Mouse (Mus musculus): Measurements from ENCODE around the gene 6030458C11Rik. TPM values are rescaled to one million over a fixed set of nuclear protein-coding genes. Genes with fewer than 3 reads are reported as not detected.
A peak's percentile ranks its signal among the peaks of the same experiment; 100 is the strongest.

6030458C11Rik gene
- polyA plus RNA-seq (2014; fragmentation: Nextera tagmentation; extraction: Ambion mirVana) = 32.4 and 39.4 TPM in 2 replicates

DNA sequence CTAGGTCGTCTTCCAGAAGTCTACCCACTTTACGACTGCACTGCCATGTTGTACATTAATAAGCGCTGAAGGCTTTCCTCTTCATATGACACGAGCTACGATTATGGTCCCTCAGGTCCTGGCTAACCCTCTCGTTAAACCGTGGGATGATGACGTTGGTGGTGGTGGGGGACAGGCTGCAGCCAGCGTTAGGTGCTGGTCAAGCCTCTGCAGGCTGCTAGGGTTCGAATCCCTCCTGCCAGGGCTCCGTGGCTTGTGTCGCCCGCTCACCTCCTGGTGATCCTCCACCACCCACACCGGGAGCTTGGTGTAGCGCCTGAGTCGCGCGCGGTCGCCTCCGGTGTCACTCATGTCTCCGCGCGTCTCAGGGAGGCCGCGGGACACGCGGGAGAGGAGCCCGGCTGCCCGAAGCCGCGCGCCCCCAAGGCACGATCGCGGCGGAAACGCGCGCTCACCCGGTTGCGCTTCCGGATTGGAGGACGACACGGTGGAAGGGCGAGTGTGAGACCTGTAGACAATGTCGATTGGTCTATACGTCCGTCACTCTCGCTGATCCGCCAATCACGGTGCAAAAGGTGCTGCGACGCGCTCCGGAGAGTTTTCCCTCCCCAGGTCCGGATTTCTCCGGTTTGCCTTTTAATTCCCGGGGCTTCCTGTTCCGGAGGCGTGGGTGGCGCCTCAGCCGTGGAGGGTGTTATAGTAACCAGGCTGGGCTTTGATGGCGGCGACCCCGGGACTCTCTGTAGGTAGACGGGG lies at the start of gene 6030458C11Rik, which contains the start of gene Drosha:
Gene 6030458C11Rik (minus strand): TSS at position 453 of the 756 bp plus-strand sequence.
Gene Drosha (plus strand): TSS at position 619 of the 756 bp plus-strand sequence.
- under 1% methylated on average over 67 of the region's 67 CpGs for WGBS
- H3K4me2 ChIP-seq (ENCODE audit: low read depth, severe bottlenecking) = peak within 1 kb of the TSS; percentile 65
- H3K4me1 ChIP-seq (ENCODE audit: control insufficient read depth, insufficient read depth, low read length) = peaks cover 11% of the 10 kb centered on the region
- H3K4me3 ChIP-seq (ENCODE audit: low read depth, low read length) = peak within 1 kb of the TSS; percentile 78
- no peaks in the 10 kb centered on the region for H3K9me3 ChIP-seq (ENCODE audit: control insufficient read depth, low read length)
- H3K36me3 ChIP-seq (ENCODE audit: control insufficient read depth, insufficient read depth, low read length) = peaks cover 14% of the 10 kb centered on the region
- no peaks in the 10 kb centered on the region for H3K27me3 ChIP-seq (ENCODE audit: control insufficient read depth, insufficient read depth, low read length)
- peak within 1 kb of the TSS; percentile 64 for H3K27ac ChIP-seq (replicated peaks; ENCODE audit: low read depth, low read length)
- DNase-seq (ENCODE audit: low spot score) = peak; percentile 99
- peak; percentile 100 for ATAC-seq (ENCODE audit: insufficient number of reproducible peaks, low FRiP score, low TSS enrichment, low read depth)
- peak within 1 kb of the TSS; percentile 83 for H3K9ac ChIP-seq (ENCODE audit: low read length)

DNA sequence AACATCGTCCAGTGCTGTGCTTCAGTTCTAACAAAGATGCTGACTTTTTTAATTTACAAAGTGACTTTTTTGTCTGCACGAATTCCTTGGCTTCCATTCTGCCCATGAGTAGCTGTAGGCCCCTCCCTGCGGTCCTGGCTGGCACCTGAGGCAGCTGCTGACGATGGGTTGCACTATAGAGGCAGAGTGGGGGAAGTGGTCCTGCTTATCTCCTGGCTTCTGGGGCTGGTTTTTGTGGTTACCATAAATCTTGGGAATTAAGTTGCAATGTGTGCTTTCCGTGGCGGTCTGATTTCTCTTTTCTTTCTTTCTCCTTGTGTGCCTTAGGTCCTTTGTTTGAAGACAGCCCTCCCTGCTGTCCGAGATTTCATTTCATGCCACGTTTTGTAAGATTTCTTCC lies 42.8 kb upstream of the 6030458C11Rik start:
- H3K4me1 ChIP-seq (ENCODE audit: control insufficient read depth, insufficient read depth, low read length) = no peaks in the 10 kb centered on the region
- 65% methylated on average over 8 of the region's 8 CpGs for WGBS
- peaks cover 18% of the 10 kb centered on the region; the same call in 1 of the 2 replicates for H3K36me3 ChIP-seq (ENCODE audit: control insufficient read depth, insufficient read depth, low read length)
- no peak overlapping the region for H3K4me2 ChIP-seq (ENCODE audit: low read depth, severe bottlenecking)
- H3K9me3 ChIP-seq (ENCODE audit: control insufficient read depth, low read length) = no peaks in the 10 kb centered on the region
- DNase-seq (ENCODE audit: low spot score) = no peak
- no peak overlapping the region for H3K4me3 ChIP-seq (ENCODE audit: low read depth, low read length)
- H3K9ac ChIP-seq (ENCODE audit: low read length) = no peak overlapping the region
- H3K27me3 ChIP-seq (ENCODE audit: control insufficient read depth, insufficient read depth, low read length) = no peaks in the 10 kb centered on the region
- no peak overlapping the region for H3K27ac ChIP-seq (replicated peaks; ENCODE audit: low read depth, low read length)
- no peak for ATAC-seq (ENCODE audit: insufficient number of reproducible peaks, low FRiP score, low TSS enrichment, low read depth)

DNA sequence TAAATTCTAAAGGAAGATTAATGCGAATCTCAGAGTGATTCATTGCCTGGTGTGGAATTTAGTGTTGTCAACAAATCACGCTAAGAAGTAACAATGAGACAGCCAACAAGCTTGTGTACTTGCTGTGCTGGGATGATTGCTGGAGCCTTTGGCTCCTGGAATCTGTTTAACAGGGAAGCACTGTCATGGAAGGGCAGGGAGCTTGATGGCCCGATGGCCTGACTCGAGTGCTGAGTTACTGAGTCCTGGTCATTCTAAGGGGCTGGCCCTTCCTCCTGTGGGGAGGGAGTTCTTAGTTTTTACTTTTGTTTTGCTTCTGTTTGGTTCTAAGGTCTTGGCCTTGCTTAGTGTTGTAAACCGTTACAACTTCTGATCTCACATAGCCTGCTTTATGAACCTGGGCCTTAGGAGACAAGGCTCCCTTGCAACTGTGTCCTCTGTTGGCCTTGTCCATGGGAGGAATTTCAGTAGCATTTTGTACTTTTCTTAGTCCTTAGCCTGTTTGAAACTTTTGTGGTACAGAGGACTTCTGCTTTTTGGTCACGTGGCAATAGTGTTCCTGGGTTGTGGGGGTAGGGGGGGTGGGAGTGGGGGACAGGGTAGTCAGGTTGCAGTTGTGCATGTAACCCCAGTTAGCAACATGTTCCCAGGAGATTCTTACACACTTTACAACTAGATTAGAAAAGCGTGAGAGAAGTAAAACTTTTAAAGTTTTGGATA lies 41.3 kb upstream of the 6030458C11Rik start:
- H3K36me3 ChIP-seq (ENCODE audit: control insufficient read depth, insufficient read depth, low read length) = peaks cover 19% of the 10 kb centered on the region; the same call in 1 of the 2 replicates
- no peak overlapping the region for H3K4me2 ChIP-seq (ENCODE audit: low read depth, severe bottlenecking)
- DNase-seq (ENCODE audit: low spot score) (no peak), ATAC-seq (ENCODE audit: insufficient number of reproducible peaks, low FRiP score, low TSS enrichment, low read depth) (no peak)
- no peaks in the 10 kb centered on the region for H3K27me3 ChIP-seq (ENCODE audit: control insufficient read depth, insufficient read depth, low read length)
- no peak overlapping the region for H3K4me3 ChIP-seq (ENCODE audit: low read depth, low read length)
- no peaks in the 10 kb centered on the region for H3K4me1 ChIP-seq (ENCODE audit: control insufficient read depth, insufficient read depth, low read length)
- H3K9me3 ChIP-seq (ENCODE audit: control insufficient read depth, low read length) = no peaks in the 10 kb centered on the region
- H3K9ac ChIP-seq (ENCODE audit: low read length) = no peak overlapping the region
- H3K27ac ChIP-seq (replicated peaks; ENCODE audit: low read depth, low read length) = no peak overlapping the region
- 80% methylated on average over 7 of the region's 7 CpGs for WGBS

DNA sequence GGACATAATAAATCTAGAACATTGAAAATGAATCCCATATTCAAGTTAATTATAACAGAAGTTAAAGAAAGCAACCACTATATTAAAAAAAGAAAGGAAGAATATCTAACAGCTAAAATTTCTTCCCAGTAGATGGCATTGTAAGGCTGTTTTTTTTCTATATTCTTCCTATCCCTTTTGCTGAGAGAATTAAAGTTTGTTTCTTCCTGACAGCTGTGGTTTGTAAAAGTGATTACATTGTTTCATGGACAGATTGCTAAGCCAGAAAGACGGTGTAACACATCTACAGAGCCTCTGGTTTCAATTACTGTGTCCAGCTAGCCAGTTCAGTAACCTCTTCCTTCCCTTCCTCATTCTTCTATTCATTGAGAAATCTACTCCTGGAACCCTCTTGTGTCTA lies 39.2 kb upstream of the 6030458C11Rik start:
- DNase-seq (ENCODE audit: low spot score) (no peak), ATAC-seq (ENCODE audit: insufficient number of reproducible peaks, low FRiP score, low TSS enrichment, low read depth) (no peak)
- no peaks in the 10 kb centered on the region for H3K27me3 ChIP-seq (ENCODE audit: control insufficient read depth, insufficient read depth, low read length)
- no peaks in the 10 kb centered on the region for H3K4me1 ChIP-seq (ENCODE audit: control insufficient read depth, insufficient read depth, low read length)
- peaks cover 23% of the 10 kb centered on the region for H3K36me3 ChIP-seq (ENCODE audit: control insufficient read depth, insufficient read depth, low read length)
- H3K9ac ChIP-seq (ENCODE audit: low read length) = no peak overlapping the region
- H3K9me3 ChIP-seq (ENCODE audit: control insufficient read depth, low read length) = no peaks in the 10 kb centered on the region
- no peak overlapping the region for H3K4me3 ChIP-seq (ENCODE audit: low read depth, low read length)
- no peak overlapping the region for H3K4me2 ChIP-seq (ENCODE audit: low read depth, severe bottlenecking)
- 25% methylated on average over 1 of the region's 1 CpGs for WGBS
- H3K27ac ChIP-seq (replicated peaks; ENCODE audit: low read depth, low read length) = no peak overlapping the region

DNA sequence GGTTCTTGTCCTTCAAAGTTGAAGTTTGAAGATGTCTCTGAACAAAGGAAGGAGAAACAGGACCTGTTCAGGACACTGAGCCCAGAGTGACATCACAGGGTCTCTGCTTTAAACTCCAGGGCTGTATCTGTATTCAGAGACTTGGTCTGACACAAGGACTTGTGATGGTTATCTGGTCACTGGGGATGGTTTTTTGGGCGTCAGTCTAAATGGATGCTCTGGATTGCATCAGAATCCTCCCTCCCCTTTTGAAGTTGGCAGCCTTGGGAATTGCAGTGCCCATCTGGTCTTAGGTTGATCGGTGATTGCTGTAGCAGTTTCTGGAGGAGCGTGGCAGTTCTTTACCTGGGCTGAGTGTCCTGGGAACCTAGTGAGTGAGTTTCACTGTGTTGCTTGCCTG lies 37.6 kb upstream of the 6030458C11Rik start:
- Histone ChIP-seq H3K4me3 (ENCODE audit: low read depth, low read length) (no peak overlapping the region), H3K9me3 (ENCODE audit: control insufficient read depth, low read length) (no peaks in the 10 kb centered on the region), H3K27ac (replicated peaks; ENCODE audit: low read depth, low read length) (no peak overlapping the region), H3K4me1 (ENCODE audit: control insufficient read depth, insufficient read depth, low read length) (no peaks in the 10 kb centered on the region), H3K9ac (ENCODE audit: low read length) (no peak overlapping the region), H3K27me3 (ENCODE audit: control insufficient read depth, insufficient read depth, low read length) (no peaks in the 10 kb centered on the region), H3K36me3 (ENCODE audit: control insufficient read depth, insufficient read depth, low read length) (peaks cover 25% of the 10 kb centered on the region), H3K4me2 (ENCODE audit: low read depth, severe bottlenecking) (no peak overlapping the region)
- DNase-seq (ENCODE audit: low spot score) (no peak), ATAC-seq (ENCODE audit: insufficient number of reproducible peaks, low FRiP score, low TSS enrichment, low read depth) (no peak)
- whole genome bisulfite sequencing = 58% methylated on average over 3 of the region's 3 CpGs

DNA sequence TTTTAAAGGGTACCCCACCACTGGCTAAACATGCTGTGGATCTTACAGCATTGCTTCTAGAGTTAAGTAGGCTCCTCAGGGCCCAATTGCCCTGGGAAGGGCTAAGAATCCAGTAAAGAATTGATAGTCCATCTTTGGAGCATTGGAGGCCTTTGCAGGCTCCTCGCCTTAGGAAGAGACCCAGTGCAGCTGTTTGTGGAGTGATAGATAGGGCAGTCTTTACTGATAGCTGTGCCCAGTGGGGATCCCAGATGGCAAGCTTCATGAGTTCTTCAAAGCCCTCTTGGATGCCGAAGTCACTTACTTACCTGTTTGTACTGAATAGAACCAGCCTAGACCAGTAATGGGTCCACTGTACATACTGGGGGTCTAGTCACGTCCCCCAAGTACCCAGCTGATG lies 34.2 kb upstream of the 6030458C11Rik start:
- no peaks in the 10 kb centered on the region for H3K27me3 ChIP-seq (ENCODE audit: control insufficient read depth, insufficient read depth, low read length)
- H3K4me2 ChIP-seq (ENCODE audit: low read depth, severe bottlenecking) = no peak overlapping the region
- no peaks in the 10 kb centered on the region for H3K9me3 ChIP-seq (ENCODE audit: control insufficient read depth, low read length)
- WGBS = 95% methylated on average over 3 of the region's 3 CpGs
- H3K4me1 ChIP-seq (ENCODE audit: control insufficient read depth, insufficient read depth, low read length) = no peaks in the 10 kb centered on the region
- ATAC-seq (ENCODE audit: insufficient number of reproducible peaks, low FRiP score, low TSS enrichment, low read depth) = no peak
- no peak overlapping the region for H3K27ac ChIP-seq (replicated peaks; ENCODE audit: low read depth, low read length)
- peaks cover 25% of the 10 kb centered on the region for H3K36me3 ChIP-seq (ENCODE audit: control insufficient read depth, insufficient read depth, low read length)
- H3K4me3 ChIP-seq (ENCODE audit: low read depth, low read length) = no peak overlapping the region
- no peak overlapping the region for H3K9ac ChIP-seq (ENCODE audit: low read length)
- DNase-seq (ENCODE audit: low spot score) = no peak

DNA sequence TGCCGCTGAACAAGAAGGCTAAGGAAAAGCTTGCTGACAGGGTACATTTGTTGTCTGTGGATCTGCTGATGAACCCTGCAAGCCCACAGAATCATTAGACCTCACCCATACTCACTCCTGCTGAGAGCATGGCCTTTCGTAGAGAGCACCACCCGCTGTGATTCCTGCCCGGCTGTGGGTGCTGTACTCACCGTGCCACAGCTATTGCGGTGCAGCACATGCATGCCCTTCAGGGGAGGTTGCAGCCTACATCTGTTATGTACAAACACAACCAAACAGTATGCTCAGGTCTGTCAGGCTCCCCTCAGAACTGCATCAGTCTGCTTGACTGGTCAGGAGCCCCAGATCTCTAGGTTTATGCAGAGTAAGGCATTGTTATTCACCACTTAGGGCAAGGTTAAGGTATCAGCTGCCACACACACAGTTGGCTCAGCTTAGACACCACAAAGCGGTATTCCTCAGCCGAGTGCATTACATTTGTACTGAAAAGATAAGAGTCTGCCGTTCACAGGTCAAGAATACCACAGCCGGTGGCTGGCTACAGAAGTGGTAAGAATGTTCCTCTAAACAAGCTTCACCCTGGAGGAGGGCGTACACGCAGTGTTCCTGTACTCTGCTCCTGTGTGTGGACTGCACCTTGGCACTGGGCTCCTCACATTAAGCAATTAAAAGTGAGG lies 33.5 kb upstream of the 6030458C11Rik start:
- Histone ChIP-seq H3K4me1 (ENCODE audit: control insufficient read depth, insufficient read depth, low read length) (no peaks in the 10 kb centered on the region), H3K9ac (ENCODE audit: low read length) (no peak overlapping the region), H3K36me3 (ENCODE audit: control insufficient read depth, insufficient read depth, low read length) (peaks cover 25% of the 10 kb centered on the region), H3K27me3 (ENCODE audit: control insufficient read depth, insufficient read depth, low read length) (no peaks in the 10 kb centered on the region), H3K27ac (replicated peaks; ENCODE audit: low read depth, low read length) (no peak overlapping the region), H3K4me2 (ENCODE audit: low read depth, severe bottlenecking) (no peak overlapping the region), H3K4me3 (ENCODE audit: low read depth, low read length) (no peak overlapping the region), H3K9me3 (ENCODE audit: control insufficient read depth, low read length) (no peaks in the 10 kb centered on the region)
- WGBS = 94% methylated on average over 12 of the region's 12 CpGs
- ATAC-seq (ENCODE audit: insufficient number of reproducible peaks, low FRiP score, low TSS enrichment, low read depth) = no peak
- DNase-seq (ENCODE audit: low spot score) = no peak

DNA sequence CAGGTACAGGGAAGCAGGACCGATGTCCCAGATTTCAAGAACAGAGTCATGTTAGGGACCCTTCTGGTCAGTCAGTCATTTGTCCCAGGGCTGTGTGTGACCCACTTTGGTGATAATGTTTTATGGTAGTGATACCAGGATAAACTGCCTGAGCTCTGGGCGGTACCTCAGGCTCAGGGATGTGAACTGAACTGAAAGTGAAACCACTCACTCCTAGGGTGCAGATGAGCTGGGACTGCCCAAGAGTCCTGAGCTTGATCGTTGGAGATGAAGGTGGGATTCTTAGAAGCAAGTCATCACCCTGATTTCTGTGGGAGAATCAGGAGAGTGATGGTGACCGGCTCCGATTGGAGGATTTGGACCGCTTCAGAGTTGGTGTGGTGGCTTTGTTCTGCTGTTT lies 32.3 kb upstream of the 6030458C11Rik start:
- H3K27me3 ChIP-seq (ENCODE audit: control insufficient read depth, insufficient read depth, low read length) = no peaks in the 10 kb centered on the region
- H3K9me3 ChIP-seq (ENCODE audit: control insufficient read depth, low read length) = no peaks in the 10 kb centered on the region
- peaks cover 33% of the 10 kb centered on the region for H3K36me3 ChIP-seq (ENCODE audit: control insufficient read depth, insufficient read depth, low read length)
- H3K9ac ChIP-seq (ENCODE audit: low read length) = no peak overlapping the region
- 95% methylated on average over 6 of the region's 6 CpGs for WGBS
- no peak for ATAC-seq (ENCODE audit: insufficient number of reproducible peaks, low FRiP score, low TSS enrichment, low read depth)
- H3K4me2 ChIP-seq (ENCODE audit: low read depth, severe bottlenecking) = no peak overlapping the region
- H3K4me1 ChIP-seq (ENCODE audit: control insufficient read depth, insufficient read depth, low read length) = no peaks in the 10 kb centered on the region
- no peak for DNase-seq (ENCODE audit: low spot score)
- H3K27ac ChIP-seq (replicated peaks; ENCODE audit: low read depth, low read length) = no peak overlapping the region
- H3K4me3 ChIP-seq (ENCODE audit: low read depth, low read length) = no peak overlapping the region
